Mouse (Mus musculus): ENCODE results near the gene Trappc5.

GRCm38 (mm10) chr8:3682435-3682834, 6.3 kb downstream of the Trappc5 start:
- TF ChIP-seq POLR2A (IDR thresholded peaks at IDR 0.05; ENCODE audit: borderline replicate concordance, low read depth, low read length) (no peak), CTCF (IDR thresholded peaks at IDR 0.05; ENCODE audit: low read depth, low read length) (no peak)
